Mouse (Mus musculus): Measurements from ENCODE around the gene Pcolce2. TPM values are rescaled to one million over a fixed set of nuclear protein-coding genes. Genes with fewer than 3 reads are reported as not detected.

Gene Pcolce2
- polyA plus RNA-seq, 1 experiment from 2014 or later, result 20.6 TPM

DNA sequence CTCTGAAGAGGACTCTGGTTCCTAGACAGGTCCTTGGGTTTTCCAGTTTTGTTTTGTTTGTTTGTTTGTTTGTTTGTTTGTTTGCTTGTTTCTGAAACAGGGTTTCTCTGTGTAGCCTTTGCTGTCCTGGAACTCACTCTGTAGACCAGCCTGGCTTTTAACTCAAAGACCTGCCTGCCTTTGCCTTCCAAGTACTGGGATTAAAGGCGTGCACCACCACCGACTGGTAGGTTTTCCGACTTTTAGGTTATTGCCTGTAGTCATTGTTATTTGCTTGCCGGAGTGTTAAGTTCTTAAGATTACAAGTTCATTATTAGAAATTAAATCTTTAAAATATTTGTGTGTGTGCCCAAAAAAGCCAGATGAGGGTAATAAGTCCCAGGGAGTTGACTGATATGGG lies 1.0 kb upstream of the Pcolce2 start:
- no peak overlapping the region for H3K9ac ChIP-seq (replicated peaks)
- no peaks in the 10 kb centered on the region for H3K36me3 ChIP-seq (replicated peaks; ENCODE audit: insufficient read depth, low read length)
- H3K4me3 ChIP-seq (ENCODE audit: low read depth, low read length), result no peak overlapping the region; the same call in 1 of the 2 replicates
- peaks cover 6% of the 10 kb centered on the region; the same call in 1 of the 2 replicates for H3K4me1 ChIP-seq (ENCODE audit: insufficient read depth)
- ATAC-seq (no peak), DNase-seq (no peak)
- 78% methylated on average over 4 of the region's 4 CpGs for WGBS (ENCODE audit: insufficient replicate concordance)
- H3K4me2 ChIP-seq (ENCODE audit: low read depth, low read length), result no peak overlapping the region
- H3K27me3 ChIP-seq (ENCODE audit: insufficient read depth, low read length), result peaks cover 16% of the 10 kb centered on the region
- H3K9me3 ChIP-seq (ENCODE audit: low read length), result no peaks in the 10 kb centered on the region
- no peak overlapping the region for H3K27ac ChIP-seq (ENCODE audit: low read depth)
- no peak for TF ChIP-seq EP300 (IDR thresholded peaks at IDR 0.05; ENCODE audit: low read depth)
- TF ChIP-seq CTCF (IDR thresholded peaks at IDR 0.05; ENCODE audit: low read depth), result no peak

DNA sequence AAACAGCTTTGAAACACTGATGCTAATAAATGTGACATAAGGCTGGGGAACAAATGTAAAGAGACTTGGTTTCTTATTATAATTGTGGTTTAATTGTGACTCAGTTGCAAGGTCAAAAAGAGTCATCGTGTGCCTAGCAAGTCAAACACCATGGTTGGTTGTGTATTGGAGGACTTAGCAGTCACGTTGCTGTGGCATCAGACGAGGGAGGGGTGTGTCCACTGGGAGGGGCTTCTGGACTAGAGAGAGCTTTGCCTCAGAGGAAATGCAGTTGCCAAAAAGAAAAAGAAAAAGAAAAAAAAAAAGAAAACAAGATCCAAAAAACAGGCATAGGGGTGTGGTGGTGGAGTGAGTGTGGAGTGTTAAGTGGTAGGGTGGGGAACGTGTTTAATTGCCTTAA lies 2.5 kb downstream of the Pcolce2 start:
- no peak overlapping the region for H3K4me3 ChIP-seq (ENCODE audit: low read depth, low read length)
- no peak for DNase-seq
- H3K27ac ChIP-seq (ENCODE audit: low read depth), result no peak overlapping the region
- H3K36me3 ChIP-seq (replicated peaks; ENCODE audit: insufficient read depth, low read length), result no peaks in the 10 kb centered on the region
- TF ChIP-seq CTCF (IDR thresholded peaks at IDR 0.05; ENCODE audit: low read depth) (no peak), EP300 (IDR thresholded peaks at IDR 0.05; ENCODE audit: low read depth) (no peak)
- no peak overlapping the region for H3K9ac ChIP-seq (replicated peaks)
- WGBS (ENCODE audit: insufficient replicate concordance), result 30% methylated on average over 4 of the region's 4 CpGs
- no peaks in the 10 kb centered on the region for H3K9me3 ChIP-seq (ENCODE audit: low read length)
- peaks cover 16% of the 10 kb centered on the region for H3K27me3 ChIP-seq (ENCODE audit: insufficient read depth, low read length)
- peaks cover 6% of the 10 kb centered on the region; the same call in 1 of the 2 replicates for H3K4me1 ChIP-seq (ENCODE audit: insufficient read depth)
- no peak overlapping the region for H3K4me2 ChIP-seq (ENCODE audit: low read depth, low read length)
- ATAC-seq, result no peak

DNA sequence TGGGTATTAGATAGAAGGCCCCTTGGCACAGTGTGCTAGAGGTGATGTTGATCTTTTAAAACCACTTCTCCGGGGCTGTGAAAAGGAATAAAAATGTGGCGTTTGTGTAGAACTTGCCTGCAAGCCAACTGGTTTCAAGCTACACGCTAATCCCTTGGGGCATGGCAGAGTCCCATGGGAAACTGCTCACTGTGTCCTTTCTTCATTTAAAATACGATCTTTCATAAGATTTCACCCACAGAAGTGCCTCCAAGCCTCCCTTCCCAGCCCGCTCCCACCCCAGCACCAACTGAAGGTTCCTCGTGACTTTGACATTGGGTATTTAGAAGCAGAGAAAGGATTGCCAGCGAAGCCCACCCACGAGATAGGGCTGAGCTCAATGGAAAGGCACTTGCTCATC lies 8.5 kb downstream of the Pcolce2 start:
- Histone ChIP-seq H3K9me3 (ENCODE audit: low read length) (no peaks in the 10 kb centered on the region), H3K27ac (ENCODE audit: low read depth) (no peak overlapping the region), H3K4me2 (ENCODE audit: low read depth, low read length) (no peak overlapping the region), H3K4me1 (ENCODE audit: insufficient read depth) (no peaks in the 10 kb centered on the region), H3K4me3 (ENCODE audit: low read depth, low read length) (no peak overlapping the region), H3K27me3 (ENCODE audit: insufficient read depth, low read length) (no peaks in the 10 kb centered on the region), H3K36me3 (replicated peaks; ENCODE audit: insufficient read depth, low read length) (no peaks in the 10 kb centered on the region), H3K9ac (replicated peaks) (no peak overlapping the region)
- ATAC-seq (no peak), DNase-seq (no peak)
- WGBS (ENCODE audit: insufficient replicate concordance), result 83% methylated on average over 8 of the region's 8 CpGs
- TF ChIP-seq CTCF (IDR thresholded peaks at IDR 0.05; ENCODE audit: low read depth) (no peak), EP300 (IDR thresholded peaks at IDR 0.05; ENCODE audit: low read depth) (no peak)

DNA sequence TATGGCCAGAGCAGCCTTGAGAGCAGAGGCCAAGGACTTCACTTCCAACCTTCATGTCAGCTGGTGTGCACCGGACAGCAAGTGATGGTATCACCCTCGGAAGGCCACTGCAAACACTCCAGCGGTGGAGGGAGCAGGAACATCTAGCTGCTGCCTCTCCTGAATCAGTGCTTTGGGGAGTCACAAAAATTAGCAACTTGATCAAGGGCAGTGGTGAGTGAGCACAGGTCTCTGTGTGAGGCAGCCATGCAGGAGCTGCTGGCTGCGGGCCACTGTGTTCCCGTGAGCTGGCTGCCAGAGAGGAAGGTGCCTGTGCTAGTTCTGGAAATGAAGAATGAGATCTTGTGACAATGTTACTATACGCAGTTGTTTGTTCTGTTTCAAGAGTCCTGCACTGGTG lies 16.0 kb downstream of the Pcolce2 start:
- H3K4me1 ChIP-seq (ENCODE audit: insufficient read depth), result no peaks in the 10 kb centered on the region
- no peak overlapping the region for H3K9ac ChIP-seq (replicated peaks)
- TF ChIP-seq CTCF (IDR thresholded peaks at IDR 0.05; ENCODE audit: low read depth) (no peak), EP300 (IDR thresholded peaks at IDR 0.05; ENCODE audit: low read depth) (no peak)
- 74% methylated on average over 6 of the region's 6 CpGs for WGBS (ENCODE audit: insufficient replicate concordance)
- no peaks in the 10 kb centered on the region for H3K36me3 ChIP-seq (replicated peaks; ENCODE audit: insufficient read depth, low read length)
- DNase-seq (no peak), ATAC-seq (no peak)
- no peak overlapping the region for H3K4me3 ChIP-seq (ENCODE audit: low read depth, low read length)
- H3K9me3 ChIP-seq (ENCODE audit: low read length), result no peaks in the 10 kb centered on the region
- H3K27me3 ChIP-seq (ENCODE audit: insufficient read depth, low read length), result no peaks in the 10 kb centered on the region
- H3K4me2 ChIP-seq (ENCODE audit: low read depth, low read length), result no peak overlapping the region
- H3K27ac ChIP-seq (ENCODE audit: low read depth), result no peak overlapping the region

DNA sequence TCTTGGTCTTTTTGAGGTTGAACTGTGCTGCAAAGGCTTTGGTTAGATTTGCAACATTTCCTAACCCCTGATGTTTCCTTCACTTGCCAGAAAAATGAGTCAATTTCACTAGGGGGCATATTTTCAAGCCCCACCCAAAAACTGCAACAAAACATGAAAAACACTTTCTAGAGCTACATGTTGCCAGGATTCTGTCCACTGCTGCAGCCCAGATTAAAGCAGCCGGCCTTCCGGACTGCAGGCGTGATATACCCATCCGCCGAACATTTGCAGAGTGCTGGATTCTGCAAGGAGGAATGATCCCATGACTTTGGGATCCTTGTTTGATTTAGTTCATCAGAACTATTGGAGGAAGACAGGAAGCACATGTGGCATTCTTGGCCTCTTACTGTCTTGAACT lies 17.0 kb downstream of the Pcolce2 start:
- Histone ChIP-seq H3K27me3 (ENCODE audit: insufficient read depth, low read length) (no peaks in the 10 kb centered on the region), H3K9me3 (ENCODE audit: low read length) (no peaks in the 10 kb centered on the region), H3K27ac (ENCODE audit: low read depth) (no peak overlapping the region), H3K9ac (replicated peaks) (no peak overlapping the region), H3K4me2 (ENCODE audit: low read depth, low read length) (no peak overlapping the region), H3K4me3 (ENCODE audit: low read depth, low read length) (no peak overlapping the region), H3K4me1 (ENCODE audit: insufficient read depth) (no peaks in the 10 kb centered on the region), H3K36me3 (replicated peaks; ENCODE audit: insufficient read depth, low read length) (no peaks in the 10 kb centered on the region)
- ATAC-seq (no peak), DNase-seq (no peak)
- WGBS (ENCODE audit: insufficient replicate concordance), result 83% methylated on average over 5 of the region's 5 CpGs
- TF ChIP-seq CTCF (IDR thresholded peaks at IDR 0.05; ENCODE audit: low read depth) (no peak), EP300 (IDR thresholded peaks at IDR 0.05; ENCODE audit: low read depth) (no peak)

DNA sequence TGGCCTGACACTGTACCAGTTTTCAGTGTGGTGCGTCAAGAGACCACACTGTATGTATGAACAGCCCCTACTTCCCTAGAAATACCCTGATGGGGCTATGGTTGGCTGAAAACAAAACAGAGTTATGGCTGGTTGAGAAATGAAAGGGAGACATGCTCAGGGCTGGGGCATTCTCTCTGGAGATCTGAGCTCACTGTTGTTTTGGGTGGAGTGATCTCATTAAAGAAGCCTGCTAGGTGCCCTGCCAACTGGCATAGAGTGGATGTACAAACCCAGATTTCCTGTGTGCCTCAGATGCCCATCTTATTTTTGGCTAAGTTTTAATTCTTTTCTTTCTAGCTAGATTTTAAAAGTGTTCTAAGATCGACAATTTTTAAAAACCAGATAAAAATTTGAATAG lies 20.5 kb downstream of the Pcolce2 start:
- Histone ChIP-seq H3K9me3 (ENCODE audit: low read length) (no peaks in the 10 kb centered on the region), H3K9ac (replicated peaks) (no peak overlapping the region), H3K4me1 (ENCODE audit: insufficient read depth) (no peaks in the 10 kb centered on the region), H3K27ac (ENCODE audit: low read depth) (no peak overlapping the region), H3K27me3 (ENCODE audit: insufficient read depth, low read length) (no peaks in the 10 kb centered on the region), H3K4me3 (ENCODE audit: low read depth, low read length) (no peak overlapping the region), H3K36me3 (replicated peaks; ENCODE audit: insufficient read depth, low read length) (no peaks in the 10 kb centered on the region), H3K4me2 (ENCODE audit: low read depth, low read length) (no peak overlapping the region)
- DNase-seq (no peak), ATAC-seq (no peak)
- TF ChIP-seq CTCF (IDR thresholded peaks at IDR 0.05; ENCODE audit: low read depth) (no peak), EP300 (IDR thresholded peaks at IDR 0.05; ENCODE audit: low read depth) (no peak)
- 65% methylated on average over 2 of the region's 2 CpGs for WGBS (ENCODE audit: insufficient replicate concordance)
